Comparison of ENCODE assay signal across 21 mouse cellular contexts in genomic region chr11:89970726-89971125, GRCm38 (mm10). TPM values are rescaled to one million over a fixed set of nuclear protein-coding genes. Genes with fewer than 3 reads are reported as not detected.
DNase-seq lines count a peak whose midpoint lies in the region; ATAC-seq and TF ChIP-seq lines count a peak whose summit lies in the region.
"Had no signal": no experiment of that assay in that cellular context is flagged by ENCODE, and none has a peak within 500 bp of the region (broad histone marks: within the 10 kb centered on the region; RNA-seq: fewer than 3 reads in every experiment).

No protein-coding gene starts in this region.

- intact Hi-C loops in heart, postnatal 14 days (cut with DNase I), result no loop called here

- no peak overlapping the region for H3K4me2 ChIP-seq in lung, embryonic 14.5 days
- H3K4me2 ChIP-seq: embryonic facial prominence, embryonic 12.5 days; forebrain, embryonic 12.5 days; hindbrain, embryonic 12.5 days had no signal

- H3K36me3 ChIP-seq in lung, embryonic 14.5 days (ENCODE audit: insufficient read depth), result no peaks in the 10 kb centered on the region
- H3K36me3 ChIP-seq: embryonic facial prominence, embryonic 12.5 days; forebrain, embryonic 12.5 days; hindbrain, embryonic 12.5 days had no signal

- H3K9ac ChIP-seq in lung, embryonic 14.5 days, result no peak overlapping the region
- H3K9ac ChIP-seq: embryonic facial prominence, embryonic 12.5 days; forebrain, embryonic 12.5 days; hindbrain, embryonic 12.5 days had no signal

- H3K4me3 ChIP-seq in lung, embryonic 14.5 days (ENCODE audit: low read depth, low read length), result no peak overlapping the region
- H3K4me3 ChIP-seq: embryonic facial prominence, embryonic 12.5 days; forebrain, embryonic 12.5 days; gastrocnemius, adult 2 months; hindbrain, embryonic 12.5 days had no signal

- DNase-seq in heart, adult 11 months, result peak; percentile 63
- no peak for DNase-seq in heart, postnatal 14 days
- no peak for DNase-seq in lung, embryonic 14.5 days
- no peak for DNase-seq in lung, postnatal 4 days
- DNase-seq in NIH3T3 (ENCODE audit: low read depth), result peak; percentile 57
- peak; percentile 58 for DNase-seq in mesoderm, embryonic 11.5 days (ENCODE audit: low read depth, low spot score)
- DNase-seq in frontal cortex, postnatal 36 days (ENCODE audit: low spot score in 2 of 2), result no peak
- DNase-seq: adrenal gland, adult 2 months; adrenal gland, postnatal 25 days; cerebellum, adult 2 months; cerebellum, postnatal 10 days; gastrocnemius, adult 2 months; gastrocnemius, postnatal 25 days had no signal

- peak; percentile 35; the same call in 1 of the 2 replicates for ATAC-seq in lung, embryonic 14.5 days (ENCODE audit: insufficient read depth)
- ATAC-seq: forebrain, embryonic 16.5 days; hindbrain, embryonic 16.5 days; inflammation-experienced regulatory T-cells, adult 6 months had no signal

- no peaks in the 10 kb centered on the region for H3K4me1 ChIP-seq in lung, embryonic 14.5 days (ENCODE audit: insufficient read depth)
- H3K4me1 ChIP-seq: embryonic facial prominence, embryonic 12.5 days had no signal

- H3K27ac ChIP-seq in lung, embryonic 14.5 days (ENCODE audit: low read depth), result no peak overlapping the region
- H3K27ac ChIP-seq: embryonic facial prominence, embryonic 12.5 days; forebrain, embryonic 12.5 days; gastrocnemius, adult 2 months; hindbrain, embryonic 12.5 days had no signal

- H3K27me3 ChIP-seq in lung, embryonic 14.5 days (ENCODE audit: insufficient read depth, low read length), result no peaks in the 10 kb centered on the region
- H3K27me3 ChIP-seq: embryonic facial prominence, embryonic 12.5 days; hindbrain, embryonic 12.5 days had no signal

- TF ChIP-seq CTCF in lung, embryonic 14.5 days (IDR thresholded peaks at IDR 0.05; ENCODE audit: low read depth), result no peak

- H3K9me3 ChIP-seq in lung, embryonic 14.5 days (ENCODE audit: low read depth, low read length), result no peaks in the 10 kb centered on the region
- H3K9me3 ChIP-seq: embryonic facial prominence, embryonic 12.5 days; forebrain, embryonic 12.5 days; hindbrain, embryonic 12.5 days had no signal

- WGBS in lung, embryonic 14.5 days, result 28% methylated on average over 4 of the region's 4 CpGs

RNA-seq across cellular contexts. Expression of gene Pctp, which starts 32.0 kb away (rescaled TPM):
- total RNA-seq in heart, postnatal 14 days (2021), result 1 to 10 TPM; 4.0 to 4.1 TPM
- polyA plus RNA-seq in lung, embryonic 14.5 days (2014; fragmentation: Nextera tagmentation; extraction: Ambion mirVana), result 6.4 and 8.3 TPM in 2 replicates

RNA-seq across cellular contexts. Expression of gene Tmem100, which starts 59.4 kb away (rescaled TPM):
- 10 to 100 TPM; 28.2 to 32.1 TPM for total RNA-seq in heart, postnatal 14 days (2021)
- 20.9 and 23.0 TPM in 2 replicates for polyA plus RNA-seq in lung, embryonic 14.5 days (2014; fragmentation: Nextera tagmentation; extraction: Ambion mirVana)
- total RNA-seq: MEL had no signal
- polyA plus RNA-seq: C2C12; inflammation-experienced regulatory T-cells, adult 6 months had no signal

Comparison
In these comparisons a context has a peak if more than half of its experiments do, and no peak if none do; other contexts are left out.
1. DNase-seq: peak in heart, adult 11 months (single experiment), NIH3T3 (single experiment) and mesoderm, embryonic 11.5 days (single experiment); none in heart, postnatal 14 days (0 of 2), lung, embryonic 14.5 days (single experiment), lung, postnatal 4 days (0 of 2) and frontal cortex, postnatal 36 days (0 of 2).